Mouse (Mus musculus): Measurements from ENCODE around the gene Ptprn. TPM values are rescaled to one million over a fixed set of nuclear protein-coding genes. Genes with fewer than 3 reads are reported as not detected.

Gene Ptprn
- polyA plus RNA-seq, 1 experiment from 2014 or later, result 2.9 TPM

- WGBS, result 65% methylated on average over 2 of the region's 2 CpGs
- Histone ChIP-seq H3K4me3 (ENCODE audit: low read depth, low read length) (no peak overlapping the region), H3K4me1 (ENCODE audit: control insufficient read depth, insufficient read depth, low read length) (peaks cover 27% of the 10 kb centered on the region; the same call in 1 of the 2 replicates), H3K36me3 (ENCODE audit: control insufficient read depth, insufficient read depth, low read length) (peaks cover 18% of the 10 kb centered on the region; the same call in 1 of the 2 replicates), H3K9ac (replicated peaks; ENCODE audit: low read depth, low read length) (no peak overlapping the region), H3K9me3 (ENCODE audit: control insufficient read depth, low read depth, low read length) (no peaks in the 10 kb centered on the region), H3K27ac (ENCODE audit: low read length) (peak overlapping the region; percentile 77; the same call in 1 of the 2 replicates), H3K27me3 (ENCODE audit: control insufficient read depth, insufficient read depth, low read length) (no peaks in the 10 kb centered on the region), H3K4me2 (replicated peaks; ENCODE audit: low read depth, low read length) (no peak overlapping the region)
- ATAC-seq (ENCODE audit: insufficient number of reproducible peaks, insufficient read depth, low FRiP score, low read depth), result peak; percentile 47
Measured at GRCm38 (mm10) chr1:75214442-75214841, 49.9 kb downstream of the Ptprn start.

GRCm38 (mm10) chr1:75213096-75213495 lies 51.2 kb downstream of the Ptprn start:
- H3K36me3 ChIP-seq (ENCODE audit: control insufficient read depth, insufficient read depth, low read length), result peaks cover 18% of the 10 kb centered on the region; the same call in 1 of the 2 replicates
- 87% methylated on average over 7 of the region's 7 CpGs for WGBS
- H3K27ac ChIP-seq (ENCODE audit: low read length), result no peak overlapping the region

GRCm38 (mm10) chr1:75212542-75212941 lies 51.8 kb downstream of the Ptprn start:
- WGBS, result 74% methylated on average over 4 of the region's 4 CpGs
- H3K4me1 ChIP-seq (ENCODE audit: control insufficient read depth, insufficient read depth, low read length), result peaks cover 22% of the 10 kb centered on the region; the same call in 1 of the 2 replicates

More at GRCm38 (mm10) chr1:75213096-75213495, 51.2 kb downstream of the Ptprn start:
- Histone ChIP-seq H3K27me3 (ENCODE audit: control insufficient read depth, insufficient read depth, low read length) (no peaks in the 10 kb centered on the region), H3K4me3 (ENCODE audit: low read depth, low read length) (no peak overlapping the region), H3K9ac (replicated peaks; ENCODE audit: low read depth, low read length) (no peak overlapping the region), H3K4me1 (ENCODE audit: control insufficient read depth, insufficient read depth, low read length) (peaks cover 22% of the 10 kb centered on the region; the same call in 1 of the 2 replicates), H3K9me3 (ENCODE audit: control insufficient read depth, low read depth, low read length) (no peaks in the 10 kb centered on the region), H3K4me2 (replicated peaks; ENCODE audit: low read depth, low read length) (no peak overlapping the region)
- no peak for ATAC-seq (ENCODE audit: insufficient number of reproducible peaks, insufficient read depth, low FRiP score, low read depth)

GRCm38 (mm10) chr1:75211141-75211708 lies 53.1 kb downstream of the Ptprn start:
- Histone ChIP-seq H3K36me3 (ENCODE audit: control insufficient read depth, insufficient read depth, low read length) (peaks cover 18% of the 10 kb centered on the region; the same call in 1 of the 2 replicates), H3K4me1 (ENCODE audit: control insufficient read depth, insufficient read depth, low read length) (peaks cover 22% of the 10 kb centered on the region; the same call in 1 of the 2 replicates), H3K4me2 (replicated peaks; ENCODE audit: low read depth, low read length) (peak overlapping the region; percentile 90), H3K9ac (replicated peaks; ENCODE audit: low read depth, low read length) (peak overlapping the region; percentile 84), H3K27me3 (ENCODE audit: control insufficient read depth, insufficient read depth, low read length) (no peaks in the 10 kb centered on the region), H3K27ac (ENCODE audit: low read length) (peak overlapping the region; percentile 10; the same call in 1 of the 2 replicates), H3K4me3 (ENCODE audit: low read depth, low read length) (peak overlapping the region; percentile 93), H3K9me3 (ENCODE audit: control insufficient read depth, low read depth, low read length) (no peaks in the 10 kb centered on the region)
- WGBS, result 11% methylated on average over 17 of the region's 17 CpGs
- ATAC-seq (ENCODE audit: insufficient number of reproducible peaks, insufficient read depth, low FRiP score, low read depth), result no peak

More at GRCm38 (mm10) chr1:75212542-75212941, 51.8 kb downstream of the Ptprn start:
- peaks cover 18% of the 10 kb centered on the region; the same call in 1 of the 2 replicates for H3K36me3 ChIP-seq (ENCODE audit: control insufficient read depth, insufficient read depth, low read length)
- no peak overlapping the region for H3K27ac ChIP-seq (ENCODE audit: low read length)
- H3K9me3 ChIP-seq (ENCODE audit: control insufficient read depth, low read depth, low read length), result no peaks in the 10 kb centered on the region
- H3K4me3 ChIP-seq (ENCODE audit: low read depth, low read length), result no peak overlapping the region
- ATAC-seq (ENCODE audit: insufficient number of reproducible peaks, insufficient read depth, low FRiP score, low read depth), result no peak
- H3K27me3 ChIP-seq (ENCODE audit: control insufficient read depth, insufficient read depth, low read length), result no peaks in the 10 kb centered on the region
- no peak overlapping the region for H3K4me2 ChIP-seq (replicated peaks; ENCODE audit: low read depth, low read length)
- H3K9ac ChIP-seq (replicated peaks; ENCODE audit: low read depth, low read length), result no peak overlapping the region

- 5% methylated on average over 42 of the region's 42 CpGs for WGBS
- Histone ChIP-seq H3K4me2 (replicated peaks; ENCODE audit: low read depth, low read length) (peak within 1 kb of the TSS; percentile 90), H3K27ac (ENCODE audit: low read length) (peak within 1 kb of the TSS; percentile 10; the same call in 1 of the 2 replicates), H3K4me1 (ENCODE audit: control insufficient read depth, insufficient read depth, low read length) (peaks cover 22% of the 10 kb centered on the region; the same call in 1 of the 2 replicates), H3K27me3 (ENCODE audit: control insufficient read depth, insufficient read depth, low read length) (no peaks in the 10 kb centered on the region), H3K9ac (replicated peaks; ENCODE audit: low read depth, low read length) (peak within 1 kb of the TSS; percentile 84), H3K9me3 (ENCODE audit: control insufficient read depth, low read depth, low read length) (no peaks in the 10 kb centered on the region), H3K36me3 (ENCODE audit: control insufficient read depth, insufficient read depth, low read length) (peaks cover 18% of the 10 kb centered on the region; the same call in 1 of the 2 replicates), H3K4me3 (ENCODE audit: low read depth, low read length) (peak within 1 kb of the TSS; percentile 93)
- peak; percentile 90 for ATAC-seq (ENCODE audit: insufficient number of reproducible peaks, insufficient read depth, low FRiP score, low read depth)
Measured at GRCm38 (mm10) chr1:75210136-75211087, 53.9 kb downstream of the Ptprn start, which contains the start of the genes Glb1l and Stk16. TSS of gene Glb1l (minus strand) at chr1:75210813. TSS of gene Stk16 (plus strand) at chr1:75210838.

- Histone ChIP-seq H3K4me1 (ENCODE audit: control insufficient read depth, insufficient read depth, low read length) (peaks cover 22% of the 10 kb centered on the region; the same call in 1 of the 2 replicates), H3K4me2 (replicated peaks; ENCODE audit: low read depth, low read length) (peak overlapping the region; percentile 41), H3K4me3 (ENCODE audit: low read depth, low read length) (peak overlapping the region; percentile 36), H3K27ac (ENCODE audit: low read length) (no peak overlapping the region), H3K36me3 (ENCODE audit: control insufficient read depth, insufficient read depth, low read length) (peaks cover 15% of the 10 kb centered on the region; the same call in 1 of the 2 replicates), H3K9ac (replicated peaks; ENCODE audit: low read depth, low read length) (peak overlapping the region; percentile 36; the same call in 1 of the 2 replicates), H3K27me3 (ENCODE audit: control insufficient read depth, insufficient read depth, low read length) (no peaks in the 10 kb centered on the region), H3K9me3 (ENCODE audit: control insufficient read depth, low read depth, low read length) (no peaks in the 10 kb centered on the region)
- 10% methylated on average over 34 of the region's 34 CpGs for WGBS
- ATAC-seq (ENCODE audit: insufficient number of reproducible peaks, insufficient read depth, low FRiP score, low read depth), result no peak
Measured at GRCm38 (mm10) chr1:75208967-75209678, 55.2 kb downstream of the Ptprn start.

GRCm38 (mm10) chr1:75201236-75201635 lies 63.1 kb downstream of the Ptprn start:
- Histone ChIP-seq H3K27me3 (ENCODE audit: control insufficient read depth, insufficient read depth, low read length) (no peaks in the 10 kb centered on the region), H3K4me1 (ENCODE audit: control insufficient read depth, insufficient read depth, low read length) (no peaks in the 10 kb centered on the region), H3K36me3 (ENCODE audit: control insufficient read depth, insufficient read depth, low read length) (peaks cover 35% of the 10 kb centered on the region), H3K4me2 (replicated peaks; ENCODE audit: low read depth, low read length) (no peak overlapping the region), H3K9me3 (ENCODE audit: control insufficient read depth, low read depth, low read length) (no peaks in the 10 kb centered on the region), H3K9ac (replicated peaks; ENCODE audit: low read depth, low read length) (no peak overlapping the region), H3K4me3 (ENCODE audit: low read depth, low read length) (no peak overlapping the region), H3K27ac (ENCODE audit: low read length) (no peak overlapping the region)
- ATAC-seq (ENCODE audit: insufficient number of reproducible peaks, insufficient read depth, low FRiP score, low read depth), result no peak
- 92% methylated on average over 1 of the region's 1 CpGs for WGBS
